Mouse (Mus musculus): Measurements from ENCODE around the gene Pdyn.

Pdyn gene

DNA sequence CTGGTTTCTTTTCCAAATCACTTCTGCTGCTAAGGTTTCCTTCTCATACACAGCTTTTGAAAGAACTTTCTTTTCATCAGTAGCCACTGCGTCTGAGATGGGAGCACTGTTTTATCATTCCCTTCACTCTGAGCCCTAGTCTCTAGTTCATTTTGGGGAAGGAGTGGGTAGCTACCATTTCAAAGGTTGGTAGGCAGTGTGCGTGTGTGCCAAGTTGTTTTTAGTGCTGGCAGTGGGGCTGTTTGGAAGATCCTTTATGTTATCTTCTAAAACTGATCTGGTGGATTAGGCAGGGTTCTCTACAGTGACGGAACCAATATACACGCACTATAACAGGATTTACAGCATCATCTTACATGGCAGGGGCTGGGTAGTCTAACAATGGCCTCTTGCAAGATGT lies 44.6 kb downstream of the Pdyn start:
- ATAC-seq (ENCODE audit: insufficient number of reproducible peaks, low FRiP score, low TSS enrichment): no peak

- ATAC-seq (ENCODE audit: insufficient number of reproducible peaks, low FRiP score, low TSS enrichment): no peak
Measured at GRCm38 (mm10) chr2:129654233-129654950, 45.3 kb downstream of the Pdyn start.

DNA sequence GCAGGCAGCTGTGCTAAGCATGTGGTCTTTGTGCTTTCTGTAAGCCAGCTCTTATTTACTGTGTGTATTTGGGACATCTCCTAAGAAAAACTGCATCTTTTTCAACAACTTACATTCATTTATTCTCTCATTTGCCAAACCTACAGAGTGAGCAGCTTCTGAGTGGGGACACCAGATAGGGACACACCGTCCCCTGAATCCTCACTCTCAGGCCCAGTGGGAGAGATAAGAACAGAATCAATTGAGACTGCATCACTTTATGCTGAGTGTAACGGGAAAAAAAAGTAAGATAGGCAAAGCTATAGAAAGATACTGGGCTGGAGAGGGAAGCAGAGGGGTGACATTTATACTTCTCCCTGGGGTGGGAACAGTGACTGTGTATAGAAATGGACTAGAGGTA lies 46.0 kb downstream of the Pdyn start:
- ATAC-seq (ENCODE audit: insufficient number of reproducible peaks, low FRiP score, low TSS enrichment): no peak

GRCm38 (mm10) chr2:129652616-129653015 lies 47.0 kb downstream of the Pdyn start:
- ATAC-seq (ENCODE audit: insufficient number of reproducible peaks, low FRiP score, low TSS enrichment): peak; percentile 74
